Mouse (Mus musculus) mouse embryonic stem cell (cell line): ENCODE data around the gene Aurka.

Source experiments
- in situ Hi-C, 2 experiments: fragments of 300-500 bp; cut with MboI; formaldehyde crosslinking; loops; 1 replicate in 1 of 2; 3 replicates in 1 of 2; pipeline ENCODE4 v1.14.3; 2019 to 2020; ENCODE audit warnings: low sequenced_read_pairs in 2 of 2, low pct_unique_long_range_greater_than_20kb in 1 of 2, mixed read lengths in 1 of 2; ENCODE audit not compliant: unreplicated experiment in 1 of 2

Gene Aurka

DNA sequence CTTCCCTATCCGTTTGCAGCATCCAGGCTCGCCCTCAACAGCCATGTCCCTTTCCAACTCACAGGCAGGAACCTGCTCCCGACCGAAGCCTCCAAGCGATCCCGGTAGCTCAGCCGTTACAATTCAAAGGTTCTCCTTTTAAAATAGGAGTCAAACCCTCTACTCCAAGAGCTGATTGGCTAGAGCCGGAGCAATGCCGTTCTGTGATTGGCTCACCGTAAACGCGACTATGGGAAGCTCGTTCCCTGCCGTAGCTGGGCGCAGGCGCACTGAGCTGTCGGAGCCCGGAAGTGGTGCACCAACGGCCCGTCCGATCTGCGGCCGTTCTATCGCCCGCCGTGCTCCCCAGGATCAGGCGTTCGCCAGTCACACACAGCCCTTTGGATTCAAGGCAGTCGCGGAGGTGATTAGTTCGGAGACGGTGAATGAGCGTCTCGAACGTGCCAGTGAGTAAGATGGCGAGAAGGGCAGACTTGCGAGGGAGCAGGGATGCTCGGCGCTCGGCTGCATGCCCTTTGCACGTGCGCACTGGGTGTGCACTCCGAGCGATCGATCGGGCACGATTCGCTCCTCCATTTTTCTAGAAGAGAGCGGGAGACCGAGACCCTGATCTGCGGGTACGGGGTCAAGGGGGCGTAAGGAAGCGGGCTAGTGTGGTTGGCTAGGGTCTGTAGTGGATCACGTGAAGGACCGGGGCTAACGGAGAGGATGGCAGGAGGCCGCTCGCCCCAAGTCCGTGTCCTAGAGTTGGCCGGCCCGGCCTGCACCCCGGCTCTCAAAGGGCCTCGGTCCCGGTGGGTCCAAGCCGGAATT lies at the start of gene Aurka, which contains the start of gene Cstf1:
Aurka (minus strand) TSS at position 125 of the 813 bp plus-strand sequence.
Cstf1 (plus strand) TSS at position 271 of the 813 bp plus-strand sequence.
- in situ Hi-C loops, result no loop called here

DNA sequence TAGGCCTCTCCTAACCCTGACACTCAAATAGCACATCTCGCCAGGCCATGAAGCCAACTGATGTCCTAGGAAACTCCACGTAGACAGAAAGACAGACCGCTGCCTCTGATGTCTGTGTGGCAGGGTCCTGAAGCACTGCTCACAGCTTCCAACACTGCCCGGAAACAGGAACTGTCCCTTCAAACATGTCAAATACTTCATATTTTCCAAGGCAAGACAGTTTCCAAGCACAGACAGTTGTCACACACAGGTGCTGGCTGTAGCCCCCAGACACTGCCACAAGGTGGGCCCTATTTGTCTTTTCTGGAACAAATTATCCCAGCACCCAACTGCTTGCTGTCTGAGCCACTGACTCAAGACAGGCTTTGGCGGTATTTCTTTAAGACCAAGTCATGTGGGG lies 47.9 kb upstream of the Aurka start:
- in situ Hi-C loops, result no loop called here

DNA sequence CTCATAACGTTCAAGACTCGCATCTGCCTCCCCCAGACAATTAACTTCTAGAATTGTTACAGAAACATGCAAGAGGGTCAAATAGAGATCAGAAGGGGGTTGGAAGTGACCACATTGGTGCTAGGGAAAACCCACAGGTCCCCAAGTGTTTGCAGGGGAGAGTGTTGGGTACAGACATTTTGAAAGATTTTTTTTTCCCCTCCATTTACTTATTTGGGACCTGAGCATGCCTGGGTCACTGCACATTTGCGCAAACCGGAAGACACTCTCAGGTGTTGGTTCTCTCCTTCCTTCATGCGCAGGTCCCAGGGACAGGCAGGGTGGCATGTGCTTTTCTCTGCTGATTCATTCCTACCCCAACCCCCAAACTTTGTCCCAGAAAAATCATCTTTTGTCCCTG lies 46.5 kb upstream of the Aurka start:
- in situ Hi-C loops, result no loop called here

DNA sequence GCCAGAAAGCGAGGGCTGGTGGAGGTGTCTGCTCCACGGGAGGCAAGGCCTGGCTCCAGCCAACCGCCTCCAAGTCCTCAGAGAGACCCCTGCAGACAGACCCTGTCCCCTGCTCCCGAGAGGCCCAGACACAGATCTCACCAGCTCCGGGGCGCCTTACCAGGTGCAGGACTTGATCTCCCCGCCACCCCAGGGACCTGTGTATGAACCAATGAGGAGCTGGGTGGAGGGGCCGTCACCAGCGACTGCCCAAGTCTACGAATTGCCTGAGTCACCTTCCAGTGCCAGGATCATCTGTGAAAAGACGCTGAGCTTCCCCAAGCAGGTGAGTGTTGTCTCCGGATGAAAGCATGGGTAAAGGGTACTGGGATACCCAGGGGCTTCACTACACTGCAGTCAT lies 45.9 kb upstream of the Aurka start:
- in situ Hi-C loops, result no loop called here

DNA sequence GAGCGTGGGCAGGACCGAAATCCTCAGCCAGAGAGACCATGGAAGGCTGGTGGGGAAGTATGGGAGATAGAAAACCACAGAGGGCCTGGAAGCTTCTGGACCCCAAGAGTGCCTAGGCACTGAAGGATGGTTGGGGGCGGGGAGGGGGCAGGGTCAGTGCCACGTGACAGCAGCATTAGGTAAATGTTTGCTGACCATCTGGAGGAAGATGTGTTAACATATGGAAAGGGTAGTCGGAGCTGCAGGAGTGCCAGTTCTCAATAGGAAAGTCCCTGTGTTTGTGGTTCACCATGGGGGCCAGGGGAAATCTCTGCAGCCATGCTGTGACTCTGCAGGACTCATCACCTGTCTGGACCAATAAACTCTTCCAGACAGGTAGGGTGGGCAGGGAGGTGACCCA lies 43.6 kb upstream of the Aurka start:
- in situ Hi-C loops, result no loop called here

DNA sequence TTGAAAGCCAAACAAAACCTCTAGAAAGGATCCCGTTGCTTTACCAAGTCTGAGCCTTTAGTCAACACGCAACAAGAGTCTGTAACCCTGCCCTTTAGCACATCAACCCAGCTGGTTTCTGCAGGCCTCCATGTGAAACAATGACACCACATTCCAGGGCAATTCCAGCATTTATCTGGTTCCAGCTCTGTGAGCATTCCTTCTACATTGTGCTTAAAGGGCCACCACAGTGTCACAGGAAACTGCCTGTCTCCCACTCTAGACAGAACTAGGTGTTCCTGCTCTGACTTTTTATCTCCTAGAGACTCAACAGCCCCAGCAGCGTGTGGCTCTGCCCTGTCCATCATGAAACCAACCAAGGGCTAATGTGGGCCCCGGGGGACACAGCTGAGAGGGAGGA lies 42.9 kb upstream of the Aurka start:
- in situ Hi-C loops, result no loop called here

DNA sequence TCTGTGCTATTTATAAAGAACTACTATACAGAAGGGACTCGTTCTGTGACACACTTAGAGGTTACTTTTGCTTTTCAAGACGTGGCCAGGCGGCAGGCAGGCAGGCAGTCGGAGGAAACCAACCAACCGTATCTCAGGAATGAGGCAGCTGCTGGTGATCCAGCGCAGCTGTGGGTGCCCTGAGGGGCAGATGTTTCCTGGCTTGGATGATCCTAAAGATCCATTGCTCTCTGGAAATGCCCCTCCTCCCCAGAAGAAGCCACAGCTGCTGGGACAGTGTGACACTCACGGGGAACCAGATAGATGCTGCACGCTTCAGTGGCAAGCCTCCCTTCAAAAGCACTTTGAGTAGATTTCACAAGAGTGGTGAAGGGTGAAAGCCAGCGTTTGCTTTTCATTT lies 42.1 kb upstream of the Aurka start:
- in situ Hi-C loops, result no loop called here

DNA sequence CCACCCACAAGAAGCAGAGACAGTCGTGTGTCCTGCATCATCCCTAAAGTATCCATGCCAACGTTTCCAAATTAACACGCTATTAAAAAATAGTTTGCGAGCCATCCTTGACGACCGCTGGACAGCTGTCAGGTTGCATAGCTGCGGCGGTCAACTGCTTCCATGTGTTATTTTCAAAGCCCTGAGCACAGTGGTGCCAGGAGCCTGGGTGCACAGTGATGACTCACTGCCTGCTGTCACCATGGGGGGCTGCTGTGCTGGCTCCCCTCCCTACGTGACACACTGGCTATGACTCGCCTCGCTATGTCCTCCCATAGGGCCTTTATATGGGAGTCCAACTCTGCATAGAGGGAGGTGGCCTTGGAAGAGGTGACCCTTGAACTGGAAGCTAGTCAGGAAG lies 40.8 kb upstream of the Aurka start:
- in situ Hi-C loops, result no loop called here

DNA sequence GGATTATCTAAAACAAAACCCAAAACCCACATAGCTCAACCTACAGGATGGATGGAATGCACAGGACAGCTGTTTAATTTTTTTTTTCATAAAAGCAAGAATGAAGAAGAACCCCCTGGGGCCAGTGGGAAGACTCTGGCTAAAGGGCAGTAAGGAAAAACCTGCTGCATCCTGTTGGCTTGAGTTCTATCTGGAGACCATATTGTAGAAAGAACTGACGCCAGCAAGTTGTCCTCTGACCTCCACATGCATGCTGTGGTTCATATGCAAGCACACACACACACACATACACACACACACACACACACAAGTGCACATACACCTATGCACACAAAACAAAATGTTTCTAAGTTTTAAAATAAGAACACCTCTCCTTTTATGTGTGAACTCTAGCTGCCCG lies 40.4 kb upstream of the Aurka start:
- in situ Hi-C loops, result no loop called here

DNA sequence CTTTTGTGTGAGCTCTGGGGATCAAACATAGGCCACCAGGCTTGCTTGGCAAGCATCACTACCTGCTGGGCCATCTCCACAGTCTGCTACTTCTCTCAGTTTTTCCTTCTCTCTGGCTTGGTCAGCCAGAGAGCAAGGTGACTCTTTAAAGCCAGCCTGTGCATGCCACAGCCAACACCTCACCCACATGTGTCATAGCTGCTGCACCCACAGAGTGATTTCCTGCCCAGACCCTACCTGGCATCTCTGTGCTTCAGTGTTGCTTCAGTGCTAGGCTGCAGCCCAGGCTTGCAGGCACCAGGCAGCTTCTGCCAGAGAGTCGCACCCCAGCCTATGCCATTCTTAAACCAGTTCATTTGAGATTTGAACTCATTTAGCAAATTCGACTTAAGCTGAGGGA lies 37.2 kb upstream of the Aurka start:
- in situ Hi-C loops, result no loop called here

DNA sequence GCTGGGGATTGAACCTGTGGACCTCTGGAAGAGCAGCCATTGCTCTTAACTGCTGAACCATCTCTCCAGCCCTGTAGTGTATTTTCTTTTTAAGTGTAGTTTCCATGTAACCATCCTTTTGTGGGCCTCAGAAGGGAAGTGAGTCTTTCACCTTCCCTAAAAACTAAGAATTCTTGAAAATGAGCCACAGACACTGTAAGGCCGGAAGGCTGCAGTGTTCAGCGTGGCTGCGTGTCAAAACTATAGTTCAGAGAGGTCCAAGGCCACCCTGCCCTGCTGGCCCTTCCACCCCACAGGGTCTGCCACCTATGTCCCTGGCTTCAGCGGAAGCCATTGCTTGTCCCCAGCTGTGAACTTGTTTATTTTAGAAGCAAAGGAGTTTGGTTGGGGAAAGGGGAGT lies 35.8 kb upstream of the Aurka start:
- in situ Hi-C loops, result no loop called here

DNA sequence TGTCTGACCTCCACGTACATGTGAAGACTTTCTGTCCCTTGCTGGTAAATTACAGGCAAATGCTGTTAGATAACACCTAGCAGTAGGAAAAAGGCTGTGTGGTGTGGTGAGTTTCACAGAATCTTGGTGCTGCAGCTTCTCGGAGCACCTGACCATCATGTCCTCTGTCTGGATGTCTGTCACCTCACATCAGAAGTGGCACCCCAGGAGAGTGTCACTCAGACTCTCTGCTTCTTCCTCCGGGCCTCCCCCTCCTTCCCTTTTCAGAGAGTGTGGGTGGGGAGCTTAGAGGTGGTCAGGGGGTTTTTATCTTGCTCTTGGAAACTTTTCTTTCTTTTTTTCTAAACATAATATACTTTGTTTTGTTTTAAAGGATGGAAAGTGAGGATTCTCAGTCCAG lies 34.7 kb upstream of the Aurka start:
- in situ Hi-C loops, result no loop called here

DNA sequence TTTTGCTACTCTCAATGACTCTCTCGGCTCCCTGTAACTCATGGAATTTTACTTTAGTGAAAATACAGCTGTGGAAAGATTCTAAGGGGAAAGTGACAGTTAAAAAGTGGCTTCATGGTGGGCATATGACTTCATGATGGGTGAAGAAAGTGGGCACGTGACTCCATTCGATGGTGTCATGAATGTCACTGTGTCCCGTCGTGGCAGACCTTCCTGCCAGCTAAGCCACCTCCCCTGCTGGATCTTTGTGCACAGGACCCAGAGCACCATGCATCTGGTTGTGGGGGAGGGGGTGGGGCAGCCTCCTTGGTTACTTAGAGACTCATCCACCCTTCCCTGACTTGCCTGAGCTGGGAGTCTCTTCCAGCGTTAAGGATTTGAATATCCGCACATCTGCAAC lies 33.9 kb upstream of the Aurka start:
- in situ Hi-C loops, result no loop called here

DNA sequence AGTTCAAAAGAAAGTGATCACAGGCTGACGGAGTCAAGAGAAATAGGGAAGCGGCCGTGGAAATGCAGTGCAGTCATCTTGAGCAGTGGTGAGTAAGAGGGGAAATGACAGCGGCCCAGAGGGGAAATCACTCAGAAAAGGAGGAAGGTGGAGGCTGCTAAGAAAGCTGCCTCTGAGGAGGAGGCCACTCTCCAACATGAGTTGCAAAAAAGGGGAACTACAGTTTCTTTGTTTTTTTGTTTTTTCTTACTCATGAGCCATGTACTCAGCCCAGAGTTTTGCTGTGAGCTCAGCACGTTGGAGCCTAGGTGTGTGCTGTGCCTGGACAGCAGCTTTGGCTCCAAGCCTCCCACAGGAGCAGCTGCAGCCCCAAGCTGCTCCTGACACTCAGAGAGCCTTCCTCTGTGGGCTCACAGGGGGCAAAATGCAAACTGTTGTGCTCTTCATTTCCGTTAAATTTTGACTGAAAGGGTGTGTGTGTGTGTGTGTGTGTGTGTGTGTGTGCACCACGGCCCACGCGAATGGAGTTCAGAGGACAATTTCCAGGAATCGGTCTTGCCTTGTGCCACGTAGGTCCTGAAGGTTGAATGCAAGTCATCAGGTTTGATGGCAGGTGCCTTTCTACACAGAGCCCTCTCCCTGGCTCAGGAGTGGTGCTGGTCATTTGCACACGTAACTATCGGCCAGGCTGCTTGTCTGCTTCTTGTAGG lies 30.9 kb upstream of the Aurka start:
- in situ Hi-C loops, result no loop called here

DNA sequence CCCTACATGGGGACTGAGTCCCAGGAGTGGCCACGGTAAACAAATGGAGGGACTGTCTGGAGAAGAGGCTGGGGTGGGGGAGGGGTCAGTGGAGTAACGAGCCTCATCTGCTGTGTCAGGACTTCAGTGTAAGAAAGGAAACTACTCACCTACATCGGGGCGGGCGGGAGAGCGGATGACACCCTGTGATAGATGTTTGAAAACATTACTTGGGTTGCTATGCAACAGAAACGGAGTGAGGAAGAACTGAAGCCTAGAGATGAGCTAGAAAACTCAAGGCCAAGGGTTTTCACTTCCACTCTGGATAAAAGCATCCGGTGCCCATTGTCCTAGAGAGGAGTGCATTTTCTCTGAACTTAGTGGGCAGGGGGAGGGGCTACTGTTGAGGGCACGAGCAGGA lies 29.6 kb upstream of the Aurka start:
- in situ Hi-C loops, result no loop called here

DNA sequence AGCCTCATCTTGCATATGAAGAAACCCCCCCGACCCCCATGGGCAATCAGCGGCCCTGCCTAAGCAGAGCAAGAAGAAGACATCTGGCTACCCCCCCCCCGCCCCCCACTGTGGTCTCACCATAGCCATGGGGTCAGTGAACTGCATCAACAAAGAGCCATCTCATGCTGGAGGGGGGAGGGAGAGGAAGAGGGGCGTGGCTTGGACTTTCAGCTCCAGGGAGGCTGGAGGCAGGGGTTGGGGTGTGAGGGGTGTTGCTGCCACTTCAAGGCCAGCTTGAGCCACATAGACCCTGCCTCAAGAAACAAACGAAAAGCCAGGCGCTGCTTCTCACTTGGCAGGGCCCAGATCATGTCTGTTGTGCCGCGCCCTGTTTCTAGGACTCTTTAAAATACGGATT lies 25.6 kb upstream of the Aurka start:
- in situ Hi-C loops, result no loop called here

DNA sequence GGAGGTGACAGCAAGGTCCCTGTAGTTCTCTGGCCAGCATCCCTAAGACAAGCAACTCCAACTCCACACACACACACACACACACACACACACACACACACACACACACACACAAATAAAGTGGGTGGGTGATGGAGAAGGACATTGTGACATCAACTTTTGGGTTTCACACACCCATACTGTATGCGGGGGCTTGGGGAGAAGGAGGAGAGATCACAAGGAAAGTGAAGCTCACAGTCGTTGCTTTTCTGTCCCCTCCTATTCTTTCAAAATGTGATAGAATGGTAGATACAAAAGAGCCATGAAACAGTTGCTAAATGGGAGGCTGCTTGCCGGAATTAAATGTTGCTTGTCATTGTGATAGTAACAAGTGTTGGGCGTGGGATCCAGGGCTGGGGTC lies 24.3 kb upstream of the Aurka start:
- in situ Hi-C loops, result no loop called here

DNA sequence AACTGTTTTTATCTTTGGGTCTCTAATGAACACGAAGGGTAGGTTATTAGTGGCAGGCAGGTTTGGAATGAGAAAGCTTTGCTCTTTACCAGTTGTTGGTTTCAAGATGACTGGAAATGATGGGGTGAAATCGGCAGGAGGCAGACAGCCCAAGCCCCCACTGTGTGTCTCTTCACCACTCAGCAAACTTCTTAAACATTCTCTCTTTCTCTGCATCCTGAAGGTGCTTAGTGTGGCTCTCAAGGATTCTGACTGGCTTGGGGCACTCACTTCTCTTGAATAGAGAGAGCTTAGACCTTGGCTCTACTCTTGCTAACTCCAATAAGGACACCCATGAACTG lies 23.7 kb upstream of the Aurka start:
- in situ Hi-C loops, result no loop called here

DNA sequence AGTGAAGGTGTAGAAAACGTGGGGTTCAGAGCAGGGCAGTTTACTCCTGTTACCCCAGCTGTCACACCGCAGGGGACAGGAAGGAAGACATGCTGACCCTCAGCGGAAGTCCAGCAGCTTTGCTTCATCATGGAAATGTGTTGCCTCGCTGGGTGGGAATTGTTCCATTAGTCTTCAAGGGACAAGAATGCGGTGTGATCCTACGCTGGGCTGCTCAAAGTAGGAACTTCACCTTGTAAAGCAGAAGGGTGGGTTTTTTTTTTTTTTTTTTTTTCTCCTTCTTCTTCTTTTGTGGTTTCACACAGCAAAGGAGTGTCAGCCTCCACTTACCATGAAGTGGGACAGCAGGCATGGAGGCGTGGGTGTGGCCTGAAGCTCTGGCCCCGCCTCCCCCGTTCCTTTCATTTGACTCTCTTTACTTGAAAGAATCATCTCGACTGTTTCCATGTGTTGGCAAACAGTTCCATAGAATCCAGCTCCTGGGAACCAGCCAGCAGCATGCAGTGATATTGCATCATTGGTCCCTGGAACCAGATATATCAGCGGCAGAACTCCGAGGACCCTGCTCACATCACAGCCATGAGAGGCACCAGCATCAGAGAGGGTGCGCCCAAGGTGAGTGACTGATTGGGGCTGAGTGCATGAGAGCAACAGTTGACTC lies 23.2 kb upstream of the Aurka start, which contains the start of gene Cass4:
Cass4 (plus strand) TSS at position 404 of the 661 bp plus-strand sequence.
- in situ Hi-C loops, result no loop called here
